Comparison of ENCODE assay signal across 1 mouse cellular context in genomic region chr5:3889201-3889600, GRCm38 (mm10).
A peak's percentile ranks its signal among the peaks of the same experiment; 100 is the strongest.
TF ChIP-seq lines count a peak whose summit lies in the region.

No protein-coding gene starts in this region.

TF ChIP-seq in CH12.LX, 34 proteins besides CTCF, POLR2A, EP300 and RAD21:
- TF ChIP-seq MXI1 (IDR thresholded peaks at IDR 0.05; ENCODE audit: low read depth, low read length) (no peak), RCOR1 (conservative IDR thresholded peaks at IDR 0.05; ENCODE audit: low read depth, low read length) (no peak), ZC3H11A (IDR thresholded peaks at IDR 0.05; ENCODE audit: low read depth, low read length) (no peak), E2F4 (IDR thresholded peaks at IDR 0.05; ENCODE audit: insufficient replicate concordance, low read depth, low read length) (no peak), SMC3 (IDR thresholded peaks at IDR 0.05; ENCODE audit: low read depth, low read length) (peak; percentile 19; the same call in 1 of the 2 replicates), CHD1 (IDR thresholded peaks at IDR 0.05; ENCODE audit: low read depth, low read length) (no peak)
